Mouse (Mus musculus) cortical plate, adult 2 months (tissue): ENCODE data around the gene Syngr4. TPM values are rescaled to one million over a fixed set of nuclear protein-coding genes. Genes with fewer than 3 reads are reported as not detected.
"Not testable (repeated sequence)": the region's sequence is repeated elsewhere in the genome, so short reads cannot be mapped to it uniquely, and the experiment has no call there.

Source experiments
- H3K27ac ChIP-seq: fragments of 200-500 bp; 2 replicates; pipeline ENCODE4 v1.5.1; 2012; ENCODE audit warnings: low read length, control low read depth, inconsistent platforms; ENCODE audit not compliant: insufficient read depth
- H3K4me1 ChIP-seq: fragments of 200-500 bp; 2 replicates; pipeline ENCODE4 v1.6.1; 2011; ENCODE audit warnings: low read length; ENCODE audit not compliant: control insufficient read depth, insufficient read depth
- H3K4me3 ChIP-seq: fragments of 200-500 bp; 2 replicates; pipeline ENCODE4 v1.5.1; 2011; ENCODE audit warnings: mild to moderate bottlenecking, low read length, control low read depth; ENCODE audit not compliant: insufficient read depth
- CTCF ChIP-seq: fragments of 200-500 bp; IDR thresholded peaks from 2 replicates; pipeline ENCODE4 v1.5.1; 2011; ENCODE audit warnings: mild to moderate bottlenecking, control low read depth, low read length; ENCODE audit not compliant: insufficient read depth; ENCODE audit errors: extremely low read depth
- POLR2A ChIP-seq: fragments of 200-500 bp; IDR thresholded peaks from 2 replicates; pipeline ENCODE4 v1.6.1; 2011; ENCODE audit warnings: mild to moderate bottlenecking, low read length, control low read depth; ENCODE audit not compliant: insufficient read depth; ENCODE audit errors: extremely low read depth
- polyA plus RNA-seq: library from polyadenylated mRNA; depleted of rRNA; stranded (reverse); fragments of >200 nt; gene quantifications from 2 replicates; pipeline ENCODE4 v1.2.3, GENCODE M21; 2012; rRNA removed

The Syngr4 gene
- polyA plus RNA-seq = 0.31 TPM in 1 of 2 replicates, not detected in the other

DNA sequence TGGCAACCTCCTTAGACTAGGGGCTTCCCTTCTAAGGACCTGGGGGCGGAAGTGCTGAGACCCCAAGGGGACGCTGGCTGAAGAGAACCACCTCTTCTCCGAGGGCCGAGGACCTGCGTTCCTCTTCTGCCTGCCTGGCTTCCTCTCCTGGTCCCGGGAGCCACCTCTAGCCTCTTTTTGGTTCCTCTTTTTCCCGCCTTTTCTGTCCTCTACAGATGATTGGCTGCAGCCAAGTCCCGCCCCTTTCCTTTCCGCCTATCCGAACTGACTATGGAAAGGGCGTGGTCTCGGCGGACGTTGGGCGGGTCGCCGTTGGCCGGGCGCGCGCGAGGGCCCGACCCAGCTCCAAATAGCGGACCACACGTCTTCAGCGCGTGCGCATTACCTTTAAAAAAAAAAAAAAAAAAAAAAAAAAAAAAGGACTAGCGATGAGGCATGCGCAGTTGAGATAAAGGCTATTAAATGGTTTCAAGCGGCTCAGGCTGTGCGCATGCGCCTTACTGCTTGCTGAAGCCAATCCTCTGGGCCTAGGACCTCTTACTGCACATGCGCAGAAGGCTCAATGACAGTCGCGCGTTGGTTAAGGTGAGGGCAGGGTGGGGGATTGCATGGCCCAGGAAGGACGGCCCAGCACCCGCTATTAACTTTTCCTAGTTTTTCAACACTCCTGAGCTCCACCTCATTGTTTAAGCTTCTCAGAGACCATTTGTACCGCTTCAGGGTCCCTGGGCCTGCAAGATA, at the start of gene Syngr4, which contains the start of gene Tmem143:
Gene Syngr4, minus strand, starts transcription at position 198 of the 741 bp plus-strand sequence.
Gene Tmem143, plus strand, starts transcription at position 425 of the 741 bp plus-strand sequence.
- Histone ChIP-seq H3K4me1 (no peaks in the 10 kb centered on the region), H3K27ac (peak within 1 kb of the TSS; percentile 54), H3K4me3 (peak within 1 kb of the TSS; percentile 54)
- TF ChIP-seq CTCF = no peak
- TF ChIP-seq POLR2A = peak; percentile 90

DNA sequence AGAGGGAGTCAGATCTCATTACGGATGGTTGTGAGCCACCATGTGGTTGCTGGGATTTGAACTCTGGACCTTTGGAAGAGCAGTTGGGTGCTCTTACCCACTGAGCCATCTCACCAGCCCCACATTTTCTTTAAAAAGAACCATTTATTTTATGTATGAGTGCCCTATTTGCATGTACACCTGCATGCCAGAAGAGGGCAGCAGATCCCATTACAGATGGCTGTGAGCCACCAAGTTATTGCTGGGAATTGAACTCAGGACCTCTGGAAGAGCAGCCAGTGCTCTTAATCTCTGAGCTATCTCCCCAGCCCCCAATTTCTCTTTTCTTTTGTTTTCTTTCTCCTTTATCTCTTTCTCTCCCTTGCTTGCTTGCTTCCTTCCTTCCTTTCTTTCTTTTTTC, 46.8 kb upstream of the Syngr4 start:
- H3K4me3 ChIP-seq = not testable (repeated sequence)

DNA sequence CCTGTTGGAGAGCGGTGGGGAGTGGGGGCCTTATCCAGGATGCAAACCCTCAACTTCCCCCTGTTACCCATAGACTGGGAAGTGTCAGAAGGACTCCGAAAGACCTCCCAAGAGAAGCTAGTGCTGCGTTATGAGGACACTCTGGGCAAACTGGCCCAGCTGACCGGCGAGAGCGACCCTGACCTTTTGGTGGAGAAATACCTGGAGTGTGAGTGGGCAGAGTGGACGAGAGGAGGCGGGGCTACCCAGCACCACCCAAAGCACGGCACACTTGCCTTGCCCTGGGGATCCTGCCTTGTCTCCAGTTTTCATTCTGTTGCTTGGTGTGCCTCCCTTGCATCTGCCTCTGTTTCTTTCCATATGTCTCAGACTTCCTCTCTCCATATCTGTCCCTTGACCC, 45.5 kb upstream of the Syngr4 start:
- TF ChIP-seq POLR2A = no peak
- no peak for TF ChIP-seq CTCF
- Histone ChIP-seq H3K27ac (no peak overlapping the region), H3K4me1 (no peaks in the 10 kb centered on the region), H3K4me3 (no peak overlapping the region)

More for the DNA sequence above, 46.8 kb upstream of the Syngr4 start:
- H3K4me1 ChIP-seq, H3K27ac ChIP-seq: not testable (repeated sequence)
- TF ChIP-seq CTCF = 0 out of 2 replicates have a peak, but pooled peaks have one; percentile 18

DNA sequence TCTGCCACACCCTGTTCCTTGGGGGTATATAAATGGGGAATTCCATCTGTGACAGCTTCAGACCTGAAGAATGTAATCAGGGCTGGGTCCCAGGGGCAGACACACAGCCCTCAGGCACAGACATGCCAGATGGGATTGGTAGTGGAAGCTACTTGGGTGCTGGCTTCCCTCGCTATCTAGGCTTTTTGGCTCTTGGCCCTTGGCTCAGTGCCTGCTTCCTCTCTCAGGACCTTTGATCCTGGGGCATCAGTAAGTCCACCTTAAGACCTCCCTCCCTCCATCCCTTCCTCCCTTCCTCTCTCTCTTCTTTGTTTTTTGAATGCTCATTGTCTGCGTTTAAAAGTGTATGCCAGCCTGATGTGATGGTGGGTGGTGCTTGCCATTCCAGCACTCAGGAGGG, 43.3 kb upstream of the Syngr4 start:
- no peak overlapping the region for H3K4me3 ChIP-seq
- H3K27ac ChIP-seq = no peak overlapping the region
- TF ChIP-seq POLR2A (no peak), CTCF (no peak)
- no peaks in the 10 kb centered on the region for H3K4me1 ChIP-seq

DNA sequence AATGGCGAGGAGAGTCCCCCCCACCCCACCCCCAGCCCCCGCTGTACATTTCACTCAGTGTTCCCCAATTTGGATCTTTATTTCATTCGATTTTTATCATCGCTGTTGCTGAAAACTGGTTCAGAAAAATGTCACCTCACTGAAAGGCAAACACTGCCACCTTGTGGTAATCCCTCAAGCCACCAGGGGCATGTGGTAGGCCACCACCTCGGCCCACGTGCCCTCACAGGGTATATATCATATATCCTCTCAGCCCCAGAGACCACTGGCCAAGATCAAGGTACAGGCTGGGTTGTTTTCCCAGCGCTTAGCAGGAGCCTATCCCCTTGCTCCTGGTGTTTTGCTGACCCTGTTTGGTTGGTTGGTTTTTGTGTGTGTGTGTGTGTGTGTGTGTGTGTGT, 38.6 kb upstream of the Syngr4 start:
- Histone ChIP-seq H3K27ac (no peak overlapping the region), H3K4me3 (no peak overlapping the region), H3K4me1 (no peaks in the 10 kb centered on the region)
- TF ChIP-seq CTCF (peak; percentile 87), POLR2A (no peak)

DNA sequence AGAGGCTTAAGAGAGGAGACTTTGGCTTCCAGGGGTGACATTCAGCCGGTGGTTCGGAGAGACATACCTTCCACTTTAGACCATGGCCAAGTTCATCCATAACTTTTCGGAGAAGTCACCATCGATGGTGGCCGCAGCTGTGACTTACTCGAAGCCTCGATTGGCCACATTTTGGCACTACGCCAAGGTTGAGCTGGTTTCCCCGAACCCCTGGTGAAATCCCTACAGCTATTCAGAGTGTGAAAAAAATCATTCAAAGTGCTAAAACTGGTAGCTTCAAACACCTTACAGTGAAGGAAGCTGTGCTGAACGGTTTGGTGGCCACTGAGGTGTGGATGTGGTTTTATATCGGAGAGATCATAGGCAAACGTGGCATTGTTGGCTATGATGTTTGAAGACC, 37.3 kb upstream of the Syngr4 start:
- not testable (repeated sequence) for H3K27ac ChIP-seq, H3K4me3 ChIP-seq, H3K4me1 ChIP-seq

DNA sequence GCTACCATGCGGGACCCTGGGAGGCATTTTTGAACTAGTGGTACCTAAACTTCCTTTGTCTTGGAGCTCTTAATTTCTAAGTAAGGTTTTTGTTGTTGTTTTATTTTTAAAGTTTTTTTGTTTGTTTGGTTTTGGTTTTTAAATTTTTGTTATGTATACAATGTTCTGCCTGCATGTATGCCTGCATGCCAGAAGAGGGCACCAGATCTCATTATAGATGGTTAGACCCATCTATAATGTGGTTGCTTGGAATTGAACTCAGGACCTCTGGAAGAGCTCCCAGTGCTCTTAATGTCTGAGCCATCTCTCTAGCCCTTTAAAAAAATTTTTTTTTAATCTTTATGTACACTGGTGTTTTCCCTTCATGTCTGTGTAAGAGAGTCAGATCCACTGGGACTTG, 33.2 kb upstream of the Syngr4 start:
- Histone ChIP-seq H3K27ac (no peak overlapping the region), H3K4me1 (no peaks in the 10 kb centered on the region), H3K4me3 (no peak overlapping the region)
- no peak for TF ChIP-seq POLR2A
- no peak for TF ChIP-seq CTCF

DNA sequence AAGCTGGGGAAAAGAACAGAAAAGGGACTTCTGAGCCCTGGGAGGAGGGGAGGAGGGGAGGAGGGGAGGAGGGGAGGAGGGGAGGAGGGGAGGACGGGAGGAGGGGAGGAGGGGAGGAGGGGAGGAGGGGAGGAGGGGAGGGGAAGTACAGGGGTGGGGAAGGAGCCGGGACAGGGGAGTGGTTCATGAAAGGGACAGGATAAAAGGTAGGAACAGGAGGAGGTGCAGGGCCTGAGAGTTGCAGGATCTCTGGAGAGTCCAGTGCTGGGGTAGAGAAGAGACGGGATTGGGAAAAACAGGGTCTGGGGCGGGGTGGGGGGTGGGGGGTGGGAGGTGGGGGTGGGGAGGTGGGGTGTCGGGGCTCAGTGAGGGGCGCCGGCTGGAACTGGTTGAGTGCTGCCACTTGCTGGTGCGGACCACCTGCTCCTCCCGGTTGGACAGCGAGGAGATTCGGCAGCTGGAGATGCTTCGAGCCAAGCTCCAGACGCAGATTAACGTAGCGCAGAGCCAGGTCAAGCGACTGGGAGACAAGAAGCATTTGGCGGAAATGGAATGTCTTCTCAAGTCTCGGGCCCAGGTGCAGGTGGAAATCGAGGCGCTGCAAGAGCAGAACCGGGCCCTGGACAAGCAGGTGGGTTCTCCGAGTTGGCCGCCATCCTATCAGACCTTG, 32.2 kb upstream of the Syngr4 start:
- no peaks in the 10 kb centered on the region for H3K4me1 ChIP-seq
- no peak for TF ChIP-seq POLR2A
- TF ChIP-seq CTCF = no peak
- no peak overlapping the region for H3K27ac ChIP-seq
- H3K4me3 ChIP-seq = no peak overlapping the region; the same call in 1 of the 2 replicates

DNA sequence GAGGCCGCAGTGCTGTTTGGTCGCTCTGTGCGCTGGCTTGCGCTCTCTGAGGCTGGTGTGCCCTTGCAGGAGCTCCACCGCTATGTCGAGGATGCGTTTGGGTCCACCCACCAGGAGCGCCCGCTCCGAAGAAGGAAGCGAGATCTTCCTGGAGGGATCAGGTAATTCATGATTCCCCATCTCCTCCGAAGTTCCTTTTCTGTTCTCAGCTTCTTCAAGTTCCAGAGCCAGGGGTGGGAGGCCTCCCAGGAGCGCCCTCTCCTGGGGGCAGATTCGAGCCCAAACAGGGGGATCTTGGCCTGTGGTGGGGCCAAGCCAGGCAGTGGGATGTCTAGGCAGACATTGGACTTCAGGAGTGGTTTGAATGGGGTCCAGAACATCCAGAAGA, 27.9 kb upstream of the Syngr4 start:
- no peak for TF ChIP-seq CTCF
- no peak for TF ChIP-seq POLR2A

More for the DNA sequence above, 27.9 kb upstream of the Syngr4 start:
- Histone ChIP-seq H3K4me1 (no peaks in the 10 kb centered on the region), H3K27ac (no peak overlapping the region), H3K4me3 (no peak overlapping the region)
